Mouse (Mus musculus) gastrocnemius, postnatal 36 days (tissue): Measurements from ENCODE around the gene Gtf2ird1. TPM values are rescaled to one million over a fixed set of nuclear protein-coding genes. Genes with fewer than 3 reads are reported as not detected.

Experiments
- DNase-seq, 2 experiments: peaks; one replicate each; pipeline ENCODE4 v3.0.0; 2022
- intact Hi-C: fragments of 180-260 bp; cut with DNase I; formaldehyde crosslinking; loops from one replicate; pipeline ENCODE4 v1.15.1; 2025
- long read RNA-seq, 2 experiments: library from polyadenylated mRNA; stranded (forward); transcript quantifications; one replicate each; pipeline ENCODE4 v2.0.0; 2021
- total RNA-seq, 2 experiments: library from RNA; stranded (reverse); gene quantifications; 2 replicates each; pipeline ENCODE4 v1.2.3; 2021

Gene Gtf2ird1
- total RNA-seq, result 1 to 10 TPM; 8.2 to 9.2 TPM
- long read RNA-seq, experiment 1, partial matches to known transcripts, result 32 of 35 reads
- long read RNA-seq, experiment 1, other reads (novel, unspliced or antisense), result 2 of 35 reads
- long read RNA-seq, experiment 2, partial matches to known transcripts, result 52 of 56 reads
- long read RNA-seq, experiment 2, other reads (novel, unspliced or antisense), result 3 of 56 reads

DNA sequence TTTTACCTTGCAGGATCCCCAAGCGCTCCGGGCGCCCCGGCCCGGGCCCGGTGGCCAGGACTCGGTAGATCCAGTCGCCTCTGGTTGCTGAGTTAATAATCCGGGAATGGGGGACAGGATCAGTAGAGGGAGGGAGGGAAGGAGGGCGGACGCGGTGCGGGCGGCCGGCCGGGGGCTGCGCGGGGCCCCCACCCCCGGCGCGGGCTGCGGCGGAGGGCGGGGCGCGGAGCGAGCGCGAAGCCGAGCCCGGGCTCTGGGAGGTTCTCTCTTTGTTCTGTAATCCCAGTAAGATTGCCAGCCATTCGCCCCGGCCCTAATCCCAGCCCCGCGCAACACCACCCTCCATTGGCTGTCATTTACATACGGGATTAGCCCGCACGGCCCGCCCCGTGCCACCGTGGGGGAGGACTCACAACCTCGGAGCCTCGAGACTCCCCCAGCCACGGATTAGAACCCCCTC is at the start of gene Gtf2ird1:
TSS of gene Gtf2ird1 (minus strand) at position 214 of the 460 bp plus-strand sequence.
- intact Hi-C loops, result loop anchor here (2.0 kb wide), 1 partner anchor 38 kb away; no protein-coding TSS in a partner anchor
- DNase-seq, result peak; percentile 59 to 61

- intact Hi-C loops, result loop anchor here (2.0 kb wide), 2 partner anchors 45 to 113 kb away; no protein-coding TSS in a partner anchor
- no peak for DNase-seq
Measured at GRCm38 (mm10) chr5:134505810-134506292, 49.3 kb upstream of the Gtf2ird1 start.

GRCm38 (mm10) chr5:134502591-134502990 is 46.1 kb upstream of the Gtf2ird1 start:
- DNase-seq, result no peak
- intact Hi-C loops, result no loop called here

GRCm38 (mm10) chr5:134501453-134501852 is 44.9 kb upstream of the Gtf2ird1 start:
- peak in 1 of 2 experiments; percentile 4 for DNase-seq
- intact Hi-C loops, result no loop called here

DNA sequence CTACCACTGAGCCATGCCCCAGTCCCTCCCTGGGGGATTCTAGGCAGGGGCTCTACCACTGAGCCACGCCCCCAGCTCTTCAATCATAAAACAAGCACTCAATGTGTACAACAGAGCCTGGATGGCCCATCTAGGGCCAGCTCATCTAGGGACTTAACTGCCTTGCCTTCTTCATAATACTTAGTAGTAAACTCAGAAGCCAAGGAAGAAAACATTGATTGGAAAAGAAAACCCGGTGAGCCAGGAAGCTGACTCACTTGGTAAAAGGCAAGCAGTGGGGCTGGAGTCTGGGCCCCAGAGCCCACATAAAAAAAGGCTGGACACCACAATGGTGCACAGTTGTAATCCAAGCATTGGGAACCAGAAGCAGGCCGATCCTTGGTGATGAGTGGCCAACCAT is 44.2 kb upstream of the Gtf2ird1 start:
- intact Hi-C loops, result no loop called here
- peak in 1 of 2 experiments; percentile 3 for DNase-seq

DNA sequence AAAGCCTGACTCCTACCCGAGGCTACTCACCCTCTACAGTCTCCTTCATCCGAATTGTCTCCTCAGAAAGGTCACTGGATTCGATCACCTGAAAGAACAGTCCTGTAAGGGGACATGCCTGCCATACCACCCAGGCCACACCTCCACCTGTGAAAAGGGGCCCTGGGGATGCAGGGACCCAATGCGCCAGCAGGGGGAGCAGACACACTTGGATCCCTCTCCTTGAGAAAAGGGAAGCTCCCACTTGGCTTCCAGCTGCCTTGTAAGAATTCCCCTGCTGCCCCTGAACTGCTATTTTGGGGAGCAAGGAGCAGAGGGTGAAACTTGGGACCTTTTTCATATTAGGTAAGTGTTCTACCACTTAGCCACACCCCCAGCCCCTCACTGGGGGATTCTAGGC is 43.5 kb upstream of the Gtf2ird1 start:
- peak in 1 of 2 experiments; percentile 48 for DNase-seq
- intact Hi-C loops, result no loop called here

GRCm38 (mm10) chr5:134497026-134497425 is 40.5 kb upstream of the Gtf2ird1 start:
- DNase-seq, result peak in 1 of 2 experiments; percentile 1
- intact Hi-C loops, result no loop called here

- intact Hi-C loops, result no loop called here
- peak in 1 of 2 experiments; percentile 3 for DNase-seq
Measured at GRCm38 (mm10) chr5:134495796-134496195, 39.3 kb upstream of the Gtf2ird1 start.

DNA sequence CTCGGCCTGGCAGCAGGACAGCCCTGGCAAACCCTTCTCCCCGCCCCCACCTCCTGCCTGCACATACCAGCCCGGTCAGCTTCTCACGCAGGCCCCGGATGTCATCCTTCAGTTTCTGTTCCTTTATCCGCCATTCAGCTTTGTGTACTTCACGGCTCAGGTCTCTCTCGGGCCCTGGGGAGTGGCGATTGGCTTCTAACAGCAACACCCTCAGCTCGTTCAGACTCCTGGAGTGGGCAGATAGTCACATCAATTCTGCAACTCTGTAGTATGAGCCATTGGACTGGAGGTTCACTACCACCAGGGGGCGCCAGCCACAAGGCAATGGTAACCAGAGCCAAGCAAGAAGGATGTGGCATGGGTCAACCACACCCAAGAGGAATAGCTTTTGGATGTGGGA is 37.6 kb upstream of the Gtf2ird1 start:
- peak; percentile 88 for DNase-seq
- intact Hi-C loops, result no loop called here

GRCm38 (mm10) chr5:134492956-134493355 is 36.4 kb upstream of the Gtf2ird1 start:
- no peak for DNase-seq
- intact Hi-C loops, result loop anchor here (1.0 kb wide), 1 partner anchor 211 kb away; no protein-coding TSS in a partner anchor

GRCm38 (mm10) chr5:134491712-134492417 is 35.3 kb upstream of the Gtf2ird1 start:
- peak; percentile 56 to 74 for DNase-seq
- intact Hi-C loops, result no loop called here

DNA sequence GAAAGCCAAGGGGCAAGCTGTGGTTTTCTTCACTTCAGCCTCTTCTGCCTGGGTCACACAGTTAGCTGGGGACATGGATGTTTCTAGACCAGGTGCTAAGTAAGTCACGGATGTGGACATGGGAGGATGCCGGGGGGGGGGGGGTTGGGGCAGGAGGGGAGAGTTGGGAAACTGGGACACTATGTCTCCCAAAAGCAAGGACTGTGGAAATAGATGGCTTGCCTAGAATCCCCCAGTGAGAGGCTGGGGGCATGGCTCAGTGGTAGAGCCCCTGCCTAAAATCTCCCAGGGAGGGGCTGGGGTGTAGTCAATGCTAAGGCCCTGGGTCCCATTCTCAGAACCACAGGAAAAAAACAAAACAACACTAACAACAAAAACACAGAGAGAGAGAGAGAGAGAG is 34.7 kb upstream of the Gtf2ird1 start:
- DNase-seq, result no peak
- intact Hi-C loops, result no loop called here

DNA sequence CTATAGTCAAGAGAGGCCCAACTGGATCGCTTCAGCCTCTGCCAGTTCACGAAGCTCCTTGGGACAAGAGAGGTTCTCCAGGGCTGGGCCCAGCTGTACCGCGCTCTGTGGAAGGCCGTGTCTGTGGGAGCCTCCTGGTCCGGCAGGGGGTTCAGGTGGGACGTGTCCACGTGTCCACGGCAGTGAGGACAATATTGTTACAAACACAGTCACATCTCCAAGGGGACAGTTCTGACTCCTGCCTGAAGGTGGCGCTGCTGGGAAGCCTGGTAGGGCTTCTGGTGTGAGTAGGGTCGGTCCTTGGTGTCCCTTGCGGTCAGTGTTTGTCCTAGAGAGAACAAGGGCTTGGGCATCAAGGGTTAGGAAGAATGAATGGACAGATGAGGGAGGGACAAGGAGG is 33.9 kb upstream of the Gtf2ird1 start:
- DNase-seq, result no peak

DNA sequence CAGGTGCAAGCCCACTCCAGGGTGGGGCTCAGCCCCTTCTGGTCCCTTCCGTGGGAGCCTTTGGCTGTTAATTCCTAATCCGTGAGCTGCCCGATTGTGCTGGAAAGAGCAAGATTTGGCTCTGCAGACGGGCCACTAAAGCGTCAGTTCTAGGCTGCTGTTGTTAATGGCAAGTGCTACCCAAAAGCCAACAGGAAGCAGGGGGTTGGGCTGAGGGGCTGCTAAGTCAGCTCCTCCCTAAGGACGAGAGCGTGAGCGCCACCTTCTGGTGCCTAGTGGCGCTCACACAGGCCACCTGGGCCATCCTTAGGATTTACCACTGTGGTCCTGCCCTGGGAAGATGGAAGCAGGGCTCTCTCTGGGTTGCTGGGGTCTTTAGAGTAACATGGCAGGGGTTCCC is 33.1 kb upstream of the Gtf2ird1 start:
- DNase-seq, result no peak
- intact Hi-C loops, result loop anchor here (5.0 kb wide), 1 partner anchor 307 kb away; the partner anchor contains the start of gene Gtf2ird2

More for the DNA sequence above, 33.9 kb upstream of the Gtf2ird1 start:
- intact Hi-C loops, result no loop called here

DNA sequence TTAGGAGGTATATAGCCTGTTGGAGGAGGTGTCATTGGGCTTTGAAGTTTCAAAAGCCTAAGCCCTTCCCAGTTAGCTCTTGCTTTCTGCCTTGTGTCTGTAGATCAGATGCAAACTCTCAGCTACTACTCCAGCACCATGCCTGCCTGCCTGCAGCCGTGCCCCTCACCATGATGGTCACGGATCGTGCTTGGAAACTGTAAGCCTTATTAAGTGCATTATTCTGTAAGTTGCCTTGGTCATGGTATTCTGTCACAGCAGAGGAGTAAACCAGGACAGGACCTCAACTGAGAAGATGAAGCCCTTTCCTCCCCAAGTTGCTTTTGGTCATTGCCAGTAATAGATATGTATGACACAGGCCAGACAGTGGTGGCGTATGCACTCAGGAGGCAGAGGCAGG is 32.1 kb upstream of the Gtf2ird1 start:
- DNase-seq, result peak in 1 of 2 experiments; percentile 8
- intact Hi-C loops, result loop anchor here (5.0 kb wide), 1 partner anchor 306 kb away; the partner anchor contains the start of gene Gtf2ird2

GRCm38 (mm10) chr5:134488042-134488441 is 31.5 kb upstream of the Gtf2ird1 start:
- DNase-seq, result peak in 1 of 2 experiments; percentile 4
- intact Hi-C loops, result loop anchor here (5.0 kb wide), 1 partner anchor 306 kb away; the partner anchor contains the start of gene Gtf2ird2

GRCm38 (mm10) chr5:134485900-134486665 is 29.6 kb upstream of the Gtf2ird1 start:
- peak; percentile 32 to 56 for DNase-seq
- intact Hi-C loops, result loop anchor here (2.0 to 5.0 kb wide), 2 partner anchors 101 to 304 kb away; partner anchors contain the start of gene Gtf2ird2

GRCm38 (mm10) chr5:134485183-134485730 is 28.7 kb upstream of the Gtf2ird1 start:
- DNase-seq, result peak in 1 of 2 experiments; percentile 9
- intact Hi-C loops, result loop anchor here (5.0 kb wide), 1 partner anchor 303 kb away; the partner anchor contains the start of gene Gtf2ird2

- peak in 1 of 2 experiments; percentile 3 for DNase-seq
Measured at GRCm38 (mm10) chr5:134483291-134483690, 26.8 kb upstream of the Gtf2ird1 start.

GRCm38 (mm10) chr5:134482331-134482730 is 25.8 kb upstream of the Gtf2ird1 start:
- intact Hi-C loops, result no loop called here
- peak in 1 of 2 experiments; percentile 1 for DNase-seq

More at GRCm38 (mm10) chr5:134483291-134483690, 26.8 kb upstream of the Gtf2ird1 start:
- intact Hi-C loops, result no loop called here
